Mouse (Mus musculus): ENCODE data around the gene Ttll7.

DNA sequence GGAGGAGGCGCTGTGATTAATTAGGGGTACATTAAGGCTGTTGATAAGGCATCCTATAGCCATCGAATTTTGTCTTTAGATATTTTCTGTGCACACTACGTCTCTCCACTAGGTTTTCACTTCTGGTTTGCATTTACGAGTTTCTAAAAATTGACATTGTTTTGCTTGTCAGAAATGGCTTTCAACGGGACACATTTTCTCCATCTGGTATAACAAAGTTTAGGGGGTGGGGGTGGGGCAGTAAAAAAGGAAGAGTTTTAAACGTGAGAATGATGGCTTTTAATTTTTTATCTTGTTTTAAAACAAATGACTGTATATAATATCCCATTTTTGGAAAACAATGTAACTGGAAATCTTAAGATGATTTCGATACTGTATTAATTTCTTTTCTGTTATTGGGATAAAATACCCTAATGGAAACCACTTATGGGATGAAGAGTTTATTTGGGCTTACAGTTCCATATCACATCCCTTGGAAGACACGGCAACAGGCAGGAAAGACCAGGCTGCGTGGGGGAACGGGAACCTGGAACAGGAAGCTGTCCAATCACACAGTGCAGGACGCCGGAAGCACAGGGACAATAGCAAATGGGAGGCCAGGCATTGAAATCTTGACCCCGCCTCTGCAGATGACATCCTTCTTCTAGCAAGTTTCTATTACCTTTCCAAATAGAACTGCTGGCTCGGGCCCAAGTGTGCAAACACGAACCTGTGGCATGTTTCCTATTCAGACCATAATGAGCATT, 142.7 kb downstream of the Ttll7 start:
- TF ChIP-seq CTCF (IDR thresholded peaks at IDR 0.05) (no peak), EP300 (IDR thresholded peaks at IDR 0.05) (no peak)
